Mouse (Mus musculus): ENCODE measurements around the gene Gadd45a.

DNA sequence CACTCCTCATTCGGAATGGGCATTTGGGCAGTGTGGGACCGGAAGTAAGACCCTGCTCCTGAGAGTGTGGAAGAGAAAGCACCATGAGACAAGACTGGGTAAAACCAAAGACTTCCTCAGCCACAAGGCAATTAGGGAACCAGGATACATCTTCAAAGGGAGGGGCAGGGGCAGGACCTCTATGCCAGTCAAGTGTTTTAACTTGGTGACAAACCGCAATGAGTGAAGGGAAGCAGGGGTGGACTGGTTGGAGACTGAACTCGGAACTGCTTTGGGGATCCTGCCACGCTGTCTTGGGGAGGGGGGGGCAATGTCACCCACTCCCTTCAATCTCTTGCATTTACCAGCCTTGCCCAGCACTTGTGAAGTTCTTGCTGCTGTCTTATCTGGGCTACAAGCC lies 36.7 kb upstream of the Gadd45a start:
- TF ChIP-seq CTCF (conservative IDR thresholded peaks at IDR 0.05; ENCODE audit: insufficient read depth, insufficient read length, low read depth, low read length) (no peak), POLR2A (IDR thresholded peaks at IDR 0.05; ENCODE audit: low read depth, low read length) (no peak)

All from kidney, adult 2 months (tissue).